Mouse (Mus musculus) frontal cortex, postnatal 14 days (tissue): ENCODE data around the gene Uncx.
"Not testable (repeated sequence)": the region's sequence is repeated elsewhere in the genome, so short reads cannot be mapped to it uniquely, and the experiment has no call there.

Experiments
- DNase-seq, 2 experiments: peaks; one replicate each; pipeline ENCODE4 v3.0.0; 2022; ENCODE audit warnings: low spot score in 2 of 2

The Uncx gene

DNA sequence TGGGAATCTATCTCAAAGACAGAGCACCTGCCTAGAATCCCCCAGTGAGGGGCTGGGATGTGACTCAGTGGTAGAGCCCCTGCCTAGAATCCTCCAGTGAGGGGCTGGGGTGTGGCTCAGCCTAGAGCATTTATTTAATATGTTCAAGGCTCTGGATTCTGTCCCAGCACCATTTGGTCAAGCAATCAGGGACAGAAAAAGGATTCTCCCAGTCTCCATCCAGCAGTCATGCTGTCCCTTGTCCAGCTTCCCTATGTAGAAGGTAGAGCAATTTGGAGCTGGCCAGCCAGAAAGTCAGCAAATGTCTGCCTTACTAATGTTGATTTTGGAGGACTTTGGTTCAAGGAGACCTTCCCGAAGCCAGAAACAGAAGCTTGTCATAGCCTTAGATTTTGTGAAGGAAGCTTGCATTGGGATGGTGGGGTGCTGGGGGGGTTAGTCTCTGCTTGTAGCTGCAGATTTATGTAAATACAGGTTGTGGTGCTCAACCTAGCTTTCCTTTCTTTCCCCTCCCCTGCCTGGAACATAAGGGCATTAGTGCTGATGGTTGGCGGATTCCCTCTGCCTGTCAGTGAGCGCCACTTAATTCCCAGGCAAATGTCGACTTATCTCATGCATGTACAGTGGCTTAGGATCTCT lies 18.2 kb downstream of the Uncx start:
- DNase-seq: no peak

- no peak for DNase-seq
Measured at GRCm38 (mm10) chr5:139564663-139565062, 21.4 kb downstream of the Uncx start.

DNA sequence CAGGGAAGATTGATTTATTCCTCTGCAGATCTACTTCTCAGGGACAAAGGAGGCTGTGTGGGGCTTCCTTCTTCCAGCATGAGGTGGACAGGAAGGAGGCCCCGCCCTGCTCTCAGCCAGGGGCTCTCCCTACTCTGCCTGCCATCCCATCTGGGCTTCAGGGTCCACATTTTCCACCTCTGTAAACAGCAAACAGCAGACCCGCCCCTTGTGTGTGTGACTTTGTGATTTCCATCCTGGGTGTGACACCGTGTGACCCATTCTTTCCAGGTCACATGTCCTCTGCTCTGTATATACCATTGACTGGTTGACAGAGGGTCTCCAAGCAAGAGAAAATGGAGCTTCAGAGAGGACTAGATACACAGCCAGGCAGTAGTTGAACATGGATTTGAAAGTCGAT lies 22.2 kb downstream of the Uncx start:
- DNase-seq: no peak

DNA sequence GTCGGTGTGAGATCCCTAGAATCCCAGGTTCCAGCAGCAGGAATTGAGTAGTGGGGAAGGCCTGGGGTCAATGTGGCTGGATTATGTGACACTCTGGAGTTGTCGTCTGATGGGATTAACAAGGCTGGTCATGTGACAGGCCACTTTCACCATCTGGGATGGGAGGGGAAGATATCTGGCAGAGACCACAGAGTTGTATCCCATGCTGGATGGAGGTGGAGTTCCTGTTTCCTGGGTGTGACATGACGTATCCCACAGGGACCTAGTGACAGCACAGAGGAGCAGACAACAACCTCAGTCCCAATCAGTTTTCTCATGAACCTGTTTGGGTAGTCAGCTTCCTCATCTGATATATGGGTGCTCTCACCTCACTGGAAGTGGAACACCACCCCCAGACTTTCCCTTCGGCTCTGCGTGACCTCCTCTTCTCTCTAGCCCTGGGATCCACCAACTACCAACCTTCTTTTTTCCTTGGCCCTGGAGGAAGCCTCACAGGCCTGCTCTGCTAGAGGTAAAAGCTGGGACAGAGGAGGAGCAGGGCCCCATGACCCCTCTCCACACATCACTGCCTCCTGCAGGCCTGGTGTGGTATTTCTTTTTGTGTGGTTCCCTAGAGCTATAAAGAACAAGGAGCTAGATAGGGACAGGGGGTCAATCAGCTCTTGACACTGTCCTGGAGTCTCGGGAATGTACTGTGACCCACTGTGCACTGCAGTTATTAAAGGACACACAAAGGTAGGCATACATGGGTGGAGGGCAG lies 23.5 kb downstream of the Uncx start:
- DNase-seq: no peak

DNA sequence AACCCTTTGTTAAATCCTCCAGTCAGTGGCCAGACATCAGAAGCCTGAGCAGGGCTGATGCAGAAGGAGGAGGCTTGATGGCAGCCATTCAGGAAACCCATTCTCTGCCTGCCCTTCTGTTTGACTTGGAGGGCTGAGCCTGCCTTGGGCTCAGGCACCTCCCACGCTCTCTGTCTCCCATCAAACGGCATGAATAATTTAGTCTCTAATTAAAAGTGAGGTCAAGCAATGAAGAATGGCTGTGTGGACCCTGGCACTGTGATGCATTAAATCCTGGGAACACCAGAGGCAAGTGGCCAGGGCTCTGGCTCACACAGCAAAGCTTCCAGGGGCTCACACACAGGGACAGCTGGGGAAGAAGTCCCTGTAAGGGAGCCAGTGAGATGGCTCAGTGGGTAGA lies 24.8 kb downstream of the Uncx start:
- DNase-seq: no peak

- no peak for DNase-seq
Measured at GRCm38 (mm10) chr5:139572526-139572925, 29.2 kb downstream of the Uncx start.

GRCm38 (mm10) chr5:139573606-139574311 lies 30.5 kb downstream of the Uncx start:
- DNase-seq: no peak

- DNase-seq: no peak
Measured at GRCm38 (mm10) chr5:139575054-139575453, 31.8 kb downstream of the Uncx start.

DNA sequence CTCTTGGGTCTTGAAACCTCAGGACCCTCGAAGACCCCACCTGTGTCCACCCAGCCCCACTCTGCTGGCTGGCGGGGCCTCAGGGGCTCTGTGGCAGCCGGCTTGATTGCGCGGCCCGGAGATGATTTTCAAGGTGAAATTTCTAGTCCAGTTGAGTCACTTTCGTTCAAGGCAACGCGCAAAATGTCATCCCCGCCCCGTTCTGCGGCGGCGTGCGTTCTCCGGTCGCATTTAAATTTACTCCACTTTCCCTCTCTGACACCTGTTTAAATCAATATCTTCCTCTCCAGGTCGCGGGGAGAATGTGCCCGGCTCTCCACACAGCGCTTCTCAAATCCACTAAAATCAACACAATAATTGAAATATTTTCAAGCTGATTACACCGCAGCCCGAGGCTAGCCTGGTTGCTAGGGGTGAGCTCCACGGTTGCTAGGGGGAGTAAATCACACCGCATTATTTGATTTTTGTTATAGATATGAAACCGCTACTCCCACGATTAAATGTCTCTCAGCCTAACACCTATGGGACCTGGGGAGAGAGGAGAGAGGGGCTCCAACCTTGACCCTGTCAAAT lies 37.0 kb downstream of the Uncx start:
- no peak for DNase-seq

DNA sequence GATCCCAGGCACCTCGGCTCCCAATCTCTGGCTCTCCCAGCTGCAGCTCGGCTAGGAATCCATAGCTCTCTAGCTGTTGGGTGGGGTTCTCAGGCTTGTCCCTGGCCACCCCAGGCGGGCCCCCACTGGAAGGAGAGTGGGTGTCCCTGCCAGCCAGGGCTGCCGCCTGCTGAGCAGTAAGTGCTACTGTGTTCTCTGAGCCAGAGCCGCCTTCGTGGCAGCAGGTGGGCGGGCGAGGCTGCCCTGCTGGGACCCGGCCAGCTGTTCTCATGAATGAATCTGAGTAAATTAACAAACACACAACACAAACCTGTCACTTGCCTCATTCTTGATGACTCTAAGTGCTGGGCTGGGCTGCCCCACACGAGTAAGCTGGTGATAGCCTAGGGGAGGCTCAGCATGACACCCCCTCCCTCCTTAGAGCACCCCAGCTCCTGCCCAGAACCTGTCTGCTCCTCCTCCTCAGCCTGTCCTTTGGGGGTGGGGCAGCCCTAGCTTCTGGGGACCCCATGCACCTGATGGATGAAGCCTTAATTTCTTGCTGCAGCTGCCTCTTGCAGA lies 38.1 kb downstream of the Uncx start:
- DNase-seq: no peak

- DNase-seq: no peak
Measured at GRCm38 (mm10) chr5:139584971-139585747, 41.9 kb downstream of the Uncx start.

- DNase-seq: no peak
Measured at GRCm38 (mm10) chr5:139585748-139586060, 42.4 kb downstream of the Uncx start.

- DNase-seq: not testable (repeated sequence)
Measured at GRCm38 (mm10) chr5:139587459-139587858, 44.2 kb downstream of the Uncx start.

DNA sequence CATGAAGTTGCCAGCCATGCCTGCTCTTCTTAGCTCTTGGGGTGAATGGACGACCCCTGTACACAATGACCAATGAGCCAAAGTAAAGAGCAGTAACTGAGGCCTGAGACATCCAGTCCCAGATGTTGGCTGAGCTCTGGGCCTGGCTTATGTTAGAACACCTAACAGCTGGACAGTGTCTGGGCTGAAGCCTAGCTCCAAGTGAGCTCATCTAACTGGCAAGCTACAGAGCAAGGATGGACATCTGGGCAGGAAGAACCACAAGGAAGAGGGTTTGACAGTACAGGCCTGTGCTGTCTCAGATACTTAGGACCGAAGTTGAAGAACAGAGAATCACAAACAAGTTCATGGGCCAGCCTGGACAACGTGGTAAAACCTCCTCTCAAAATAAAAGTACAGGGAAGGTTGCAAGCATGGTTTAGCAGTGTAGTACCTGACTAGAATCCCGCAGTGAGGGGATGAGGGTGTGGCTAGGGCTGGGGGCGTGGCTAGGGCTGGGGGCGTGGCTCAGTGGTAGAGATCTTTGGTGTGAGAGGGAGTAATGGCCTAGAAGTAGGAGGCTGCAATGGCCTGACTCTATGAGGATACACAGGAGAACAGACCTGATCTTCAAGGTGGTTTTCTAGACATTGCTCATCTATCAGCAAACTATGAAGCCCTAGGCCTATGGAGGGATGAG lies 47.5 kb downstream of the Uncx start:
- not testable (repeated sequence) for DNase-seq

DNA sequence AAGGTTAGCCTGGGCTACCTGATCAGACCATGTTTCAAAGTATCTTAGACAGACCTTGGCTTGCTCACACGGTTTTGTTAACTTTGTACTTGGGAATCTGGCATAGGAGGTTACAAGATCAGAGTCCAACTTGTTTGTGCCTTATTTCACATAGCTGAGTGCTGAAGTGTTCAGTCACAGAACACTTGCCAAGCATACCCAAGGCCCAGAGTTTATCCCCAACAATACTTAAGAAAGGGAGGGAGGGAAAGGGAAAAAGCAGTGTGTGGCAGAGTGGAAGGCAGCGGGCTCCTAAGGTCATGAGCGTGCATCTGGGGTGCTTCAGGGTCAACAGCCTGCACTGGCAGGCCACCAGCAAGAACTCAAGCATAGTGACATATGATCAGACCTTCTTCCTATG lies 48.7 kb downstream of the Uncx start:
- DNase-seq: no peak

GRCm38 (mm10) chr5:139592850-139593249 lies 49.6 kb downstream of the Uncx start:
- DNase-seq: no peak

- no peak for DNase-seq
Measured at GRCm38 (mm10) chr5:139593746-139594145, 50.5 kb downstream of the Uncx start.

DNA sequence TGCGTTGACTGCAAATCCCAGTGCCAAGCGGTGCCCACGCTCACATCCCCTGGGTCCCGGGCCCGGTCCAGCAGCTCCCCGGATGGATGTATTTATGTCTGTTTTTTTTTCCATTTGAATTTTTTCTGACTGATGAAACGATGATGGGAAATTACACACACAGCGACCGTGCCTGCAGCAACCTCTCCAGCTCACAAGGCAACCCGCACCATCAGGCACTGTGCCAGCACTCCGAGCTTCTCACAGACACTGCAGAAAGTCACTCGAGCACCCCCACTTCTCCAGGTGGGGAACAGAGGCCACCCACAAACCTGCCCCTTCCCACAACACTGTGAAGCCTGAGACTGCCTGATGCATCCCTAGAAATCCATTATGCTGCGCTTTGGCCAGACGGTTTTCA lies 51.7 kb downstream of the Uncx start:
- no peak for DNase-seq
